Mouse (Mus musculus) myocyte (in vitro differentiated cells): Measurements from ENCODE around the gene Ddias. TPM values are rescaled to one million over a fixed set of nuclear protein-coding genes. Genes with fewer than 3 reads are reported as not detected.

Experiments used
- H3K27me3 ChIP-seq: one replicate; pipeline ENCODE4 v1.6.1; 2011; ENCODE audit not compliant: control insufficient read depth, insufficient read depth, insufficient read length
- H3K36me3 ChIP-seq: one replicate; pipeline ENCODE4 v1.6.1; 2011; ENCODE audit not compliant: control insufficient read depth, insufficient read depth
- H3K4me2 ChIP-seq: one replicate; pipeline ENCODE4 v1.6.1; 2011; ENCODE audit warnings: low read depth, control low read depth
- H3K4me3 ChIP-seq: one replicate; pipeline ENCODE4 v1.5.1; 2011; ENCODE audit warnings: mild to moderate bottlenecking, control low read depth, moderate library complexity
- H3K79me2 ChIP-seq: one replicate; pipeline ENCODE4 v1.6.1; 2011; ENCODE audit not compliant: control insufficient read depth, insufficient read depth
- H3ac ChIP-seq: one replicate; pipeline ENCODE4 v1.6.1; 2011; ENCODE audit not compliant: control insufficient read depth, insufficient read length
- CEBPB ChIP-seq: IDR thresholded peaks from 2 replicates; pipeline ENCODE4 v1.6.1; 2011; ENCODE audit warnings: mild to moderate bottlenecking, moderate library complexity; ENCODE audit not compliant: poor library complexity, insufficient read depth, severe bottlenecking
- E2F4 ChIP-seq: IDR thresholded peaks from one replicate; pipeline ENCODE4 v1.6.1; 2011; ENCODE audit warnings: mild to moderate bottlenecking, control low read depth, moderate library complexity; ENCODE audit not compliant: insufficient read depth
- MAX ChIP-seq: IDR thresholded peaks from one replicate; pipeline ENCODE4 v1.6.1; 2011; ENCODE audit warnings: low read depth, mild to moderate bottlenecking, control low read depth
- MYOD1 ChIP-seq, 3 experiments: IDR thresholded peaks; one replicate each; pipeline ENCODE4 v1.6.1; 2011; ENCODE audit warnings: control low read depth in 2 of 3, low read depth in 2 of 3, mild to moderate bottlenecking in 2 of 3, moderate library complexity in 1 of 3; ENCODE audit not compliant: insufficient read length in 2 of 3, control insufficient read depth in 1 of 3
- MYOG ChIP-seq, 3 experiments: IDR thresholded peaks; one replicate each; pipeline ENCODE4 v1.6.1; 2011; ENCODE audit warnings: control low read depth in 2 of 3, low read depth in 2 of 3, mild to moderate bottlenecking in 2 of 3; ENCODE audit not compliant: insufficient read length in 2 of 3, control insufficient read depth in 1 of 3, insufficient read depth in 1 of 3
- POLR2A ChIP-seq: IDR thresholded peaks from one replicate; pipeline ENCODE4 v1.6.1; 2011; ENCODE audit warnings: low read depth, mild to moderate bottlenecking, control low read depth, moderate library complexity; ENCODE audit not compliant: insufficient read length
- POLR2AphosphoS2 ChIP-seq: IDR thresholded peaks from one replicate; pipeline ENCODE4 v1.6.1; 2011; ENCODE audit warnings: low read depth, control low read depth; ENCODE audit not compliant: insufficient read length
- REST ChIP-seq: IDR thresholded peaks from one replicate; pipeline ENCODE4 v1.6.1; 2011; ENCODE audit warnings: mild to moderate bottlenecking, control low read depth, moderate library complexity; ENCODE audit not compliant: insufficient read depth, insufficient read length
- SRF ChIP-seq: IDR thresholded peaks from one replicate; pipeline ENCODE4 v1.6.1; 2011; ENCODE audit warnings: low read depth; ENCODE audit not compliant: control insufficient read depth, insufficient read length
- TCF12 ChIP-seq: IDR thresholded peaks from one replicate; pipeline ENCODE4 v1.6.1; 2011; ENCODE audit warnings: mild to moderate bottlenecking, control low read depth; ENCODE audit not compliant: poor library complexity, insufficient read depth, severe bottlenecking
- TCF3 ChIP-seq: IDR thresholded peaks from one replicate; pipeline ENCODE4 v1.6.1; 2011; ENCODE audit warnings: low read depth, control low read depth; ENCODE audit not compliant: insufficient read length
- USF1 ChIP-seq: IDR thresholded peaks from one replicate; pipeline ENCODE4 v1.6.1; 2011; ENCODE audit warnings: low read depth, mild to moderate bottlenecking, control low read depth, moderate library complexity
- polyA plus RNA-seq: library from polyadenylated mRNA; unstranded; fragments of >200 nt; fragmentation: generic; extraction: Trizol; gene quantifications from one replicate; pipeline ENCODE4 v1.2.1, GENCODE M21; 2012; ENCODE audit warnings: missing spikeins

The Ddias gene
- polyA plus RNA-seq, 1 experiment = 2.0 TPM

DNA sequence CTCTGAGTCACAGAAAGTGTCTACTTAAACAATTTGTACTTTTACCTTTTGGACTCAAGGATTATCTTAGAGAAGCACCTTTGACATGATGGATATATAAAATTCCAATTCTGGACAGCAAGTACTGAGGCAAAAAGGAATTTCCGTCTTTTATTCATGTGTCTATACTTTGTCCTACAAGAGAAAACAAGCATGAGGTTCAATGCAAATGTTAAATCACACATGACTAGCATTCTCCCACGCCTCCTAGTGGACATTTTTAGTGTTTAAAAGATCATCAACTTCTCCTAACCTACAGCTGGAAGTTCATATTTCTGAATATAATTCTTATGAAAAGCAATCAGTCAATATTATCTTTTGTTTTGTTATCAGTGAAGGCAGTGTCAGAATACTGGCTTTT is 7.5 kb downstream of the Ddias start:
- Histone ChIP-seq H3K27me3 (no peaks in the 10 kb centered on the region), H3K79me2 (no peaks in the 10 kb centered on the region), H3K4me2 (no peak overlapping the region), H3K36me3 (peaks cover 6% of the 10 kb centered on the region), H3K4me3 (no peak overlapping the region), H3ac (no peak overlapping the region)
- no peak for TF ChIP-seq POLR2AphosphoS2

GRCm38 (mm10) chr7:92848246-92848645 is 25.8 kb downstream of the Ddias start:
- H3ac ChIP-seq = no peak overlapping the region
- H3K79me2 ChIP-seq = no peaks in the 10 kb centered on the region
- no peak for TF ChIP-seq POLR2A
- no peak for TF ChIP-seq TCF3
- TF ChIP-seq SRF = no peak
- no peak for TF ChIP-seq E2F4
- TF ChIP-seq MYOD1 (IDR thresholded peaks at IDR 0.05; ENCODE audit: control insufficient read depth in 1 of 3, insufficient read length in 2 of 3, low read depth in 2 of 3) = no peak
- TF ChIP-seq TCF12 = no peak
- no peak for TF ChIP-seq USF1
- no peak for TF ChIP-seq POLR2AphosphoS2
- TF ChIP-seq CEBPB = no peak
- TF ChIP-seq MAX = no peak
- TF ChIP-seq REST = no peak
- no peak for TF ChIP-seq MYOG (IDR thresholded peaks at IDR 0.05; ENCODE audit: control insufficient read depth in 1 of 3, insufficient read depth in 1 of 3, insufficient read length in 2 of 3, low read depth in 2 of 3)
- no peaks in the 10 kb centered on the region for H3K27me3 ChIP-seq
- H3K4me3 ChIP-seq = no peak overlapping the region
- H3K36me3 ChIP-seq = no peaks in the 10 kb centered on the region
- no peak overlapping the region for H3K4me2 ChIP-seq

- Histone ChIP-seq H3K4me2 (no peak overlapping the region), H3ac (no peak overlapping the region), H3K79me2 (no peaks in the 10 kb centered on the region), H3K4me3 (no peak overlapping the region), H3K36me3 (no peaks in the 10 kb centered on the region), H3K27me3 (no peaks in the 10 kb centered on the region)
- TF ChIP-seq MYOD1 (IDR thresholded peaks at IDR 0.05; ENCODE audit: control insufficient read depth in 1 of 3, insufficient read length in 2 of 3, low read depth in 2 of 3) (no peak), REST (no peak)
Observed at GRCm38 (mm10) chr7:92842254-92842653, 31.8 kb downstream of the Ddias start.

DNA sequence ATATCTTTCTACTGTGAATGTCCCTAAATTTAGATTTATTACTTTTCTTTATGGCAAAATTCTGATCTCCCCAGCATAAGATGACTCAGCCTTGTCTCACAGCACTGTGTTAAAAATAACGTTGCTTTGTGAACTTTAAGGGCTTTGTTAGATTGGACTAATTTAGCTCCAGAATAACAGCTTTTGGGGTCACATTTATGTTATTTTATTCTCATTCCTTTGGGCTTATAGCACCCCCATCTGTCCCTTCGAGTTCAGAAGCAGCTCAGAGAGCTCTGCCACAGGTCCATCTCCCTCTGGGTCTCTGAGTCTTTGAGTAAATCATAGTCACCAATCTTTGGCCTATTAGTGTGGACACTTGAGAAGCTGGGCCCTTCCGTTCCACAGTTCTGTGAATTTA is 36.1 kb downstream of the Ddias start:
- H3K36me3 ChIP-seq = no peaks in the 10 kb centered on the region
- no peaks in the 10 kb centered on the region for H3K79me2 ChIP-seq
- TF ChIP-seq USF1 (no peak), TCF12 (no peak), MYOD1 (IDR thresholded peaks at IDR 0.05; ENCODE audit: control insufficient read depth in 1 of 3, insufficient read length in 2 of 3, low read depth in 2 of 3) (no peak), SRF (no peak), CEBPB (no peak), E2F4 (no peak), MYOG (IDR thresholded peaks at IDR 0.05; ENCODE audit: control insufficient read depth in 1 of 3, insufficient read depth in 1 of 3, insufficient read length in 2 of 3, low read depth in 2 of 3) (no peak), MAX (no peak), TCF3 (no peak), REST (no peak), POLR2AphosphoS2 (no peak), POLR2A (no peak)
- H3K4me2 ChIP-seq = no peak overlapping the region
- no peak overlapping the region for H3K4me3 ChIP-seq
- H3K27me3 ChIP-seq = no peaks in the 10 kb centered on the region
- H3ac ChIP-seq = no peak overlapping the region

DNA sequence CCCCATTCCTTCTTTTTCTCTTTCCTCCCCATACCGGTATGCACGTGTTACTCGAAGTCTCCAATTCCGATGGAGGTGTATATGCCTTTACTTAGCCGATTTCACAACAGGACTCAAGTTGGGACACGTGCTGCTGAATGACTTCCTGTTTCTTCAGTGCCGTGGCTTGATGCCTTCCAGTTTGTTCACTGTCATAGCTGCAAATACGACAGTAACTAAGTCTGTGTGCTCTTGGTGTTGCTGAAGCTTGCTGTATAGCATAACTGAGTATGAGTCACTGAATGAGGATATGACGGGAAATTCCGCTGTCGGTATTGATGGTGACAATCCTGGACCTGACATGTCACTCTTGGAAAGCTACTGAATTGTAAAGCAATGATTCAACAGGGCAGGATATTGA is 36.8 kb downstream of the Ddias start:
- TF ChIP-seq POLR2AphosphoS2 (no peak), MYOG (IDR thresholded peaks at IDR 0.05; ENCODE audit: control insufficient read depth in 1 of 3, insufficient read depth in 1 of 3, insufficient read length in 2 of 3, low read depth in 2 of 3) (no peak), TCF3 (no peak), E2F4 (no peak), CEBPB (no peak), SRF (no peak), MYOD1 (IDR thresholded peaks at IDR 0.05; ENCODE audit: control insufficient read depth in 1 of 3, insufficient read length in 2 of 3, low read depth in 2 of 3) (no peak), POLR2A (no peak), REST (no peak), MAX (no peak), USF1 (no peak), TCF12 (no peak)

More for the DNA sequence above, 36.8 kb downstream of the Ddias start:
- Histone ChIP-seq H3K79me2 (no peaks in the 10 kb centered on the region), H3K4me3 (no peak overlapping the region), H3K4me2 (no peak overlapping the region), H3K36me3 (no peaks in the 10 kb centered on the region), H3ac (no peak overlapping the region), H3K27me3 (no peaks in the 10 kb centered on the region)
